Mouse (Mus musculus) heart, embryonic 11.5 days (tissue): Measurements from ENCODE around the gene Fam229a. TPM values are rescaled to one million over a fixed set of nuclear protein-coding genes. Genes with fewer than 3 reads are reported as not detected.
"Not testable (repeated sequence)": the region's sequence is repeated elsewhere in the genome, so short reads cannot be mapped to it uniquely, and the experiment has no call there.

Experiments used
- ATAC-seq: fragments of 200-750 bp; cut with Nextera tagmentation; replicated peaks from 2 replicates; pipeline ENCODE4 v1.8.0; 2017; ENCODE audit warnings: moderate library complexity; ENCODE audit not compliant: insufficient number of reproducible peaks, low FRiP score, low TSS enrichment
- H3K27ac ChIP-seq: fragments of 300-500 bp; sonication (generic); 2 replicates; pipeline ENCODE4 v1.5.1; 2014; ENCODE audit warnings: mild to moderate bottlenecking, low read depth, low read length
- H3K27me3 ChIP-seq: fragments of 300-500 bp; sonication (generic); 2 replicates; pipeline ENCODE4 v1.6.1; 2014; ENCODE audit warnings: mild to moderate bottlenecking, low read length, mixed read lengths; ENCODE audit not compliant: control insufficient read depth, insufficient read depth
- H3K36me3 ChIP-seq: fragments of 300-500 bp; sonication (generic); 2 replicates; pipeline ENCODE4 v1.6.1; 2014; ENCODE audit warnings: mild to moderate bottlenecking, low read length, moderate library complexity, mixed read lengths; ENCODE audit not compliant: control insufficient read depth, insufficient read depth
- H3K4me1 ChIP-seq: fragments of 300-500 bp; sonication (generic); 2 replicates; pipeline ENCODE4 v1.6.1; 2014; ENCODE audit warnings: low read length; ENCODE audit not compliant: control insufficient read depth, insufficient read depth
- H3K4me2 ChIP-seq: fragments of 300-500 bp; sonication (generic); 2 replicates; pipeline ENCODE4 v1.6.1; 2014; ENCODE audit warnings: mild to moderate bottlenecking, moderate library complexity
- H3K4me3 ChIP-seq: fragments of 300-500 bp; sonication (generic); 2 replicates; pipeline ENCODE4 v1.5.1; 2014; ENCODE audit warnings: low read depth, low read length
- H3K9ac ChIP-seq: fragments of 300-500 bp; sonication (generic); 2 replicates; pipeline ENCODE4 v1.6.1; 2014; ENCODE audit warnings: mild to moderate bottlenecking, low read depth, low read length, moderate library complexity
- H3K9me3 ChIP-seq: fragments of 300-500 bp; sonication (generic); replicated peaks from 2 replicates; pipeline ENCODE4 v1.6.1; 2016; ENCODE audit warnings: low read length; ENCODE audit not compliant: control insufficient read depth
- WGBS: fragments of 180-500 bp; shearing (Covaris S2); extraction: QIAGEN DNeasy Blood & Tissue Kit; methylation state at CpG from one replicate; pipeline ENCODE4 v1.1.7; 2014; ENCODE audit not compliant: insufficient replicate concordance; 5-methylcytosine and 5-hydroxymethylcytosine counted together
- polyA plus RNA-seq: library from polyadenylated mRNA; unstranded; fragments of >200 nt; fragmentation: Nextera tagmentation; extraction: Ambion mirVana; gene quantifications from 2 replicates; pipeline ENCODE4 v1.2.1, GENCODE M21; 2014

Fam229a gene
- polyA plus RNA-seq, 1 experiment from 2014 or later = not detected

GRCm38 (mm10) chr4:129528901-129529300 lies 37.9 kb downstream of the Fam229a start:
- H3K27ac ChIP-seq, H3K9ac ChIP-seq, H3K4me2 ChIP-seq, H3K4me1 ChIP-seq, ATAC-seq, H3K4me3 ChIP-seq, H3K27me3 ChIP-seq, H3K9me3 ChIP-seq: not testable (repeated sequence)
- WGBS = 87% methylated on average over 5 of the region's 6 CpGs
- H3K36me3 ChIP-seq = peaks cover 29% of the 10 kb centered on the region

- Histone ChIP-seq H3K4me2 (no peak overlapping the region), H3K9ac (no peak overlapping the region), H3K4me3 (no peak overlapping the region), H3K27me3 (no peaks in the 10 kb centered on the region), H3K4me1 (peaks cover 13% of the 10 kb centered on the region; the same call in 1 of the 2 replicates), H3K27ac (no peak overlapping the region), H3K36me3 (no peaks in the 10 kb centered on the region; the same call in 1 of the 2 replicates), H3K9me3 (no peaks in the 10 kb centered on the region)
- WGBS = 87% methylated on average over 6 of the region's 6 CpGs
- ATAC-seq = no peak
Observed at GRCm38 (mm10) chr4:129540012-129540411, 49.0 kb downstream of the Fam229a start.

Other genes starting within 250 kb of the Fam229a start
- 0.76 and 1.5 TPM in 2 replicates for gene C77080, start 229.8 kb upstream of the Fam229a start, polyA plus RNA-seq
- 0.56 and 1.2 TPM in 2 replicates for gene Sync, start 203.6 kb upstream of the Fam229a start, polyA plus RNA-seq
- 319 and 337 TPM in 2 replicates for gene Rbbp4, start 155.8 kb upstream of the Fam229a start, polyA plus RNA-seq
- gene Zbtb8os, start 155.5 kb upstream of the Fam229a start, polyA plus RNA-seq = 54.4 and 56.5 TPM in 2 replicates
- 7.7 and 7.9 TPM in 2 replicates for gene Zbtb8a, start 113.1 kb upstream of the Fam229a start, polyA plus RNA-seq
- 5.5 and 5.8 TPM in 2 replicates for gene Zbtb8b, start 50.3 kb upstream of the Fam229a start, polyA plus RNA-seq
- 24.1 and 24.6 TPM in 2 replicates for gene Bsdc1, start 29.6 kb upstream of the Fam229a start, polyA plus RNA-seq
- not detected in 2 replicates for gene Tssk3, start 168 bp upstream of the Fam229a start, polyA plus RNA-seq
- 506 and 517 TPM in 2 replicates for gene Marcksl1, start 22.4 kb downstream of the Fam229a start, polyA plus RNA-seq
- 154 and 175 TPM in 2 replicates for gene Hdac1, start 51.5 kb downstream of the Fam229a start, polyA plus RNA-seq
- gene Lck, start 82.5 kb downstream of the Fam229a start, polyA plus RNA-seq = 3.6 and 4.6 TPM in 2 replicates
- 3.6 TPM in 2 replicates for gene Fam167b, start 87.4 kb downstream of the Fam229a start, polyA plus RNA-seq
- gene Eif3i, start 109.5 kb downstream of the Fam229a start, polyA plus RNA-seq = 194 and 200 TPM in 2 replicates
- 170 and 177 TPM in 2 replicates for gene Tmem234, start 109.5 kb downstream of the Fam229a start, polyA plus RNA-seq
- 1.1 and 2.7 TPM in 2 replicates for gene Dcdc2b, start 123.1 kb downstream of the Fam229a start, polyA plus RNA-seq
- 23.3 and 24.5 TPM in 2 replicates for gene Iqcc, start 127.9 kb downstream of the Fam229a start, polyA plus RNA-seq
- gene Ccdc28b, start 132.8 kb downstream of the Fam229a start, polyA plus RNA-seq = 41.4 and 46.5 TPM in 2 replicates
- gene Txlna, start 149.9 kb downstream of the Fam229a start, polyA plus RNA-seq = 58.3 and 60.2 TPM in 2 replicates
- 13.3 and 14.6 TPM in 2 replicates for gene Kpna6, start 181.6 kb downstream of the Fam229a start, polyA plus RNA-seq
- 12.3 and 16.1 TPM in 2 replicates for gene Tmem39b, start 205.6 kb downstream of the Fam229a start, polyA plus RNA-seq